Mouse (Mus musculus): ENCODE results near the gene Ctsz. TPM values are rescaled to one million over a fixed set of nuclear protein-coding genes. Genes with fewer than 3 reads are reported as not detected.

The Ctsz gene
- polyA plus RNA-seq, 1 experiment from 2014 or later: 215 TPM

GRCm38 (mm10) chr2:174463370-174463769 lies 24.5 kb upstream of the Ctsz start:
- Histone ChIP-seq H3K4me3 (replicated peaks) (peak overlapping the region; percentile 92), H3K36me3 (peaks cover 48% of the 10 kb centered on the region), H3K27me3 (no peaks in the 10 kb centered on the region), H3K4me1 (peaks cover 8% of the 10 kb centered on the region; the same call in 1 of the 2 replicates), H3K27ac (replicated peaks) (peak overlapping the region; percentile 76; the same call in 1 of the 2 replicates), H3K9me3 (replicated peaks) (no peaks in the 10 kb centered on the region), H3K4me2 (replicated peaks) (peak overlapping the region; percentile 92), H3K9ac (peak overlapping the region; percentile 83)
- ATAC-seq (ENCODE audit: insufficient number of reproducible peaks, low FRiP score, low TSS enrichment, low read depth): 0 out of 2 replicates have a peak, but pooled peaks have one; percentile 6
- 34% methylated on average over 10 of the region's 10 CpGs for WGBS

DNA sequence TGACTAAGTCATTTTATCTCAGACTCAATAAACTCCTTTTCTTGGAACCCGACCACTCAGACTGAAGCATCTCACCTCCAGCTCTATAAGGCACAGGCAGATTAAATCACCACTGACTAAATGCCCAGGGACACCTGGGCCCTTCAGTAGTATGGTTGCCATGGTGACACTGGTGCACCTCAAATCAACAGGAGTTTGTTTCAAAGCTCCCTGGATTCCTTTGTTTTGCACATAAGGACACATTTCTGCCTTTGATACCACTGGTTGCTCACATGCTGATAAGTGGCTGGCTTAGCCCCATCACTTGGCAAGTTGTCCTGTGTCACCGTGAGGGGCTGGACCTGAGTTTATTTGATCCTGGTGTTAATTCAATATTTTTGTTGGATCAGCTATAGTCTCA lies 20.5 kb upstream of the Ctsz start:
- Histone ChIP-seq H3K9me3 (replicated peaks) (no peaks in the 10 kb centered on the region), H3K9ac (no peak overlapping the region), H3K4me3 (replicated peaks) (no peak overlapping the region), H3K27me3 (no peaks in the 10 kb centered on the region), H3K4me2 (replicated peaks) (no peak overlapping the region), H3K4me1 (peaks cover 8% of the 10 kb centered on the region; the same call in 1 of the 2 replicates), H3K36me3 (peaks cover 33% of the 10 kb centered on the region), H3K27ac (replicated peaks) (no peak overlapping the region)
- ATAC-seq (ENCODE audit: insufficient number of reproducible peaks, low FRiP score, low TSS enrichment, low read depth): no peak
- 73% methylated on average over 2 of the region's 2 CpGs for WGBS

DNA sequence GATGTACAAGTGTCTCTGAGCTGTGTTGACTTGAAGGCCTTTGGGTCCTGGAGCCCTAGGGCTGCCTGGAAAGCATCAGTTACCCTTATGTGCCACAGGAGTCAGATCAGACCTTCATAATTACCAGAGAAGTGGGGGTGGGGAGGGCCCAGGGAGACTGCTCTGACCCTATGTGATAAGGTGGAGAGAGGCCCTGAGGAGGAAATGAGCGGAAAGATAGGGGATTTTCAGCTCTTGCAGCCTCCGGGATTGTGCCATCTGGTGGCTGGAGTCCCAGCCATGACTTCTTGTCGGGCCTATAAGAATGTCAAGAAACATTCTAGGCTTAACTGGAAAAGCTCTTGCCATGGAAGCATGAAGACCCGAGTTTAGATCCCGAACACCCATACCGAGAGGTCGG lies 14.8 kb upstream of the Ctsz start:
- no peak overlapping the region for H3K9ac ChIP-seq

GRCm38 (mm10) chr2:174450353-174450752 lies 11.5 kb upstream of the Ctsz start, which contains the start of gene Tubb1:
Gene Tubb1 (plus strand): TSS chr2:174450695.
- ATAC-seq (ENCODE audit: insufficient number of reproducible peaks, low FRiP score, low TSS enrichment, low read depth): no peak

More for the DNA sequence above, 14.8 kb upstream of the Ctsz start:
- Histone ChIP-seq H3K36me3 (no peaks in the 10 kb centered on the region), H3K4me3 (replicated peaks) (no peak overlapping the region), H3K27me3 (no peaks in the 10 kb centered on the region), H3K9me3 (replicated peaks) (no peaks in the 10 kb centered on the region), H3K4me1 (no peaks in the 10 kb centered on the region), H3K27ac (replicated peaks) (no peak overlapping the region), H3K4me2 (replicated peaks) (no peak overlapping the region)
- WGBS: 74% methylated on average over 7 of the region's 7 CpGs
- no peak for ATAC-seq (ENCODE audit: insufficient number of reproducible peaks, low FRiP score, low TSS enrichment, low read depth)

GRCm38 (mm10) chr2:174448405-174448804 lies 9.6 kb upstream of the Ctsz start:
- Histone ChIP-seq H3K4me3 (replicated peaks) (no peak overlapping the region), H3K27me3 (no peaks in the 10 kb centered on the region), H3K27ac (replicated peaks) (no peak overlapping the region), H3K36me3 (no peaks in the 10 kb centered on the region), H3K9ac (no peak overlapping the region), H3K4me1 (peaks cover 7% of the 10 kb centered on the region), H3K4me2 (replicated peaks) (no peak overlapping the region), H3K9me3 (replicated peaks) (no peaks in the 10 kb centered on the region)
- 90% methylated on average over 4 of the region's 4 CpGs for WGBS
- ATAC-seq (ENCODE audit: insufficient number of reproducible peaks, low FRiP score, low TSS enrichment, low read depth): no peak

More at GRCm38 (mm10) chr2:174450353-174450752, 11.5 kb upstream of the Ctsz start, which contains the start of gene Tubb1:
- Histone ChIP-seq H3K4me2 (replicated peaks) (no peak within 1 kb of the TSS), H3K9me3 (replicated peaks) (no peaks in the 10 kb centered on the region), H3K4me1 (peaks cover 6% of the 10 kb centered on the region; the same call in 1 of the 2 replicates), H3K27ac (replicated peaks) (no peak within 1 kb of the TSS), H3K4me3 (replicated peaks) (no peak within 1 kb of the TSS), H3K36me3 (no peaks in the 10 kb centered on the region), H3K27me3 (no peaks in the 10 kb centered on the region), H3K9ac (no peak within 1 kb of the TSS)
- 78% methylated on average over 4 of the region's 4 CpGs for WGBS

DNA sequence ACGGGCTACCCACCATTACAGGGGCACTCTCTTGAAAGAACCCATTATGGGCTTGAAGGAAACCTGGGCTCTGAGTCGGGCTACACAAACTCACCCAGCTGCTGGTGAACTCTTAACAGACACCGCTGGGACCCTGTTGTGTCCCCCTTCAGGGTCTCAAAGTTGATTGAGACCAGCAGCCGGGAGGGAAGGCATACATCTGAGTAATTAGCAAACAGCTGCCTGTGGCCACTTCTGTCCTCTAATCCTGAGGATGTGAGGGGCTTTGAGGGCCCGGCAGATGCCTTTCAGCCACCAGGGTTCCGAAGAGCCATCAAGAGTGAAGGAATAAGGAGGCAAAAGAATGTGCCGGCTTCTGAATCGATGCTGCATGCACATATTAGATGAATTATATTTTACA lies 8.1 kb upstream of the Ctsz start:
- no peaks in the 10 kb centered on the region for H3K36me3 ChIP-seq
- no peaks in the 10 kb centered on the region for H3K27me3 ChIP-seq
- WGBS: 42% methylated on average over 8 of the region's 8 CpGs
- no peak overlapping the region for H3K4me3 ChIP-seq (replicated peaks)
- no peak for ATAC-seq (ENCODE audit: insufficient number of reproducible peaks, low FRiP score, low TSS enrichment, low read depth)
- peaks cover 18% of the 10 kb centered on the region for H3K4me1 ChIP-seq
- peak overlapping the region; percentile 22; the same call in 1 of the 2 replicates for H3K27ac ChIP-seq (replicated peaks)
- H3K9ac ChIP-seq: no peak overlapping the region
- H3K4me2 ChIP-seq (replicated peaks): no peak overlapping the region
- H3K9me3 ChIP-seq (replicated peaks): no peaks in the 10 kb centered on the region

- Histone ChIP-seq H3K4me2 (replicated peaks) (no peak overlapping the region), H3K4me1 (peaks cover 18% of the 10 kb centered on the region), H3K36me3 (no peaks in the 10 kb centered on the region), H3K4me3 (replicated peaks) (no peak overlapping the region), H3K9me3 (replicated peaks) (no peaks in the 10 kb centered on the region), H3K27ac (replicated peaks) (peak overlapping the region; percentile 22; the same call in 1 of the 2 replicates), H3K9ac (no peak overlapping the region), H3K27me3 (no peaks in the 10 kb centered on the region)
- 0 out of 2 replicates have a peak, but pooled peaks have one; percentile 15 for ATAC-seq (ENCODE audit: insufficient number of reproducible peaks, low FRiP score, low TSS enrichment, low read depth)
- WGBS: 46% methylated on average over 7 of the region's 7 CpGs
These were observed 7.7 kb upstream of the Ctsz start for GRCm38 (mm10) chr2:174446492-174446891.

DNA sequence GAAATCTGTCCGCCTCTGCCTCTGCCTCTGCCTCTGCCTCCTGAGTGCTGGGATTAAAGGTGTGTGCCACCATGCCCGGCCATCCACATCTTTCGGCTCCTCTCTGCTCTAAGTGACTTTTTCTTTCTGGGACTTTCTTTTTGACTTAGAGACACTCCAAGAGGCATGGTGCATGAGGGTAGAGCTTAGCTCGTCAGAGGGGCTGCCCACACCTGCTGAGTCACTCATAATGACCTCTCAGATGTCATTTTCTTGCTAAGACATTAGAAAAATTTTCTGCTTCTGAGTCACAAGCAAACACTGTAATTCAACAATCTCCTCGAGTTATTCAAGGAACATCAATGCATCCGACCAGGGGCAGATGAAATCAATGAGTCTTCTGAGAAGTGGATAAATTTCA lies 6.2 kb upstream of the Ctsz start:
- H3K9me3 ChIP-seq (replicated peaks): no peaks in the 10 kb centered on the region
- H3K4me2 ChIP-seq (replicated peaks): no peak overlapping the region
- no peaks in the 10 kb centered on the region for H3K36me3 ChIP-seq
- no peak overlapping the region for H3K4me3 ChIP-seq (replicated peaks)
- no peak overlapping the region for H3K27ac ChIP-seq (replicated peaks)
- H3K9ac ChIP-seq: no peak overlapping the region
- H3K4me1 ChIP-seq: peaks cover 18% of the 10 kb centered on the region
- no peaks in the 10 kb centered on the region for H3K27me3 ChIP-seq
- no peak for ATAC-seq (ENCODE audit: insufficient number of reproducible peaks, low FRiP score, low TSS enrichment, low read depth)
- WGBS: 78% methylated on average over 6 of the region's 6 CpGs

GRCm38 (mm10) chr2:174444359-174444758 lies 5.5 kb upstream of the Ctsz start:
- no peaks in the 10 kb centered on the region for H3K9me3 ChIP-seq (replicated peaks)
- 82% methylated on average over 7 of the region's 7 CpGs for WGBS
- H3K4me2 ChIP-seq (replicated peaks): no peak overlapping the region
- peaks cover 21% of the 10 kb centered on the region for H3K4me1 ChIP-seq
- ATAC-seq (ENCODE audit: insufficient number of reproducible peaks, low FRiP score, low TSS enrichment, low read depth): no peak
- no peak overlapping the region for H3K9ac ChIP-seq
- H3K27ac ChIP-seq (replicated peaks): no peak overlapping the region
- H3K36me3 ChIP-seq: no peaks in the 10 kb centered on the region
- H3K27me3 ChIP-seq: no peaks in the 10 kb centered on the region
- H3K4me3 ChIP-seq (replicated peaks): no peak overlapping the region

GRCm38 (mm10) chr2:174443046-174443445 lies 4.2 kb upstream of the Ctsz start:
- no peak overlapping the region for H3K4me2 ChIP-seq (replicated peaks)
- ATAC-seq (ENCODE audit: insufficient number of reproducible peaks, low FRiP score, low TSS enrichment, low read depth): no peak
- H3K27ac ChIP-seq (replicated peaks): peak overlapping the region; percentile 17
- WGBS: 30% methylated on average over 2 of the region's 2 CpGs
- no peaks in the 10 kb centered on the region for H3K36me3 ChIP-seq
- no peak overlapping the region for H3K4me3 ChIP-seq (replicated peaks)
- no peak overlapping the region for H3K9ac ChIP-seq
- no peaks in the 10 kb centered on the region for H3K9me3 ChIP-seq (replicated peaks)
- H3K4me1 ChIP-seq: peaks cover 34% of the 10 kb centered on the region
- H3K27me3 ChIP-seq: no peaks in the 10 kb centered on the region

- Histone ChIP-seq H3K9me3 (replicated peaks) (no peaks in the 10 kb centered on the region), H3K4me2 (replicated peaks) (no peak overlapping the region), H3K27ac (replicated peaks) (peak overlapping the region; percentile 17), H3K27me3 (no peaks in the 10 kb centered on the region), H3K4me3 (replicated peaks) (no peak overlapping the region), H3K4me1 (peaks cover 40% of the 10 kb centered on the region), H3K9ac (no peak overlapping the region), H3K36me3 (no peaks in the 10 kb centered on the region)
- no peak for ATAC-seq (ENCODE audit: insufficient number of reproducible peaks, low FRiP score, low TSS enrichment, low read depth)
- 77% methylated on average over 9 of the region's 9 CpGs for WGBS
These were observed 3.6 kb upstream of the Ctsz start for GRCm38 (mm10) chr2:174442460-174442859.

DNA sequence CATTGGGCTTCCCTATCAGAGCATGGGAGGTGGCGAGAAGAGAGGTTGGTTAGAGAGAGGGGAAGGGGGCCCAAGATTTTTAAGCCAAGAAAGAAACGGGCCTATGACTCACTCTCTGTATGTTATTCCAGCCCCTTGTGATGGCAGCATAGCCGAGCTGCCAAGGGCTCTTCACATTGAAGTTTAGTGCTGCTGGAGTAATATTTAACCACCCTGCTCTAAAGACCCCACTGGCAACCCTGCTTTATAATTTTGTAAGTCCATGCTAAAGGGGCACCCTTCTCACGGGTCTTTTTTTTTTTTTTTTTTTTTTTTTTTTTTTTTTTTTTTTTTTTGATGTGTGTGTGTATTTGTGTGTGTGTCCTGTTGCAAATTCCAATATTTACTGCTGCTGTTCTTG lies 3.1 kb upstream of the Ctsz start:
- Histone ChIP-seq H3K27me3 (no peaks in the 10 kb centered on the region), H3K4me3 (replicated peaks) (no peak overlapping the region), H3K9ac (no peak overlapping the region), H3K36me3 (no peaks in the 10 kb centered on the region), H3K4me2 (replicated peaks) (no peak overlapping the region), H3K4me1 (peaks cover 45% of the 10 kb centered on the region), H3K9me3 (replicated peaks) (no peaks in the 10 kb centered on the region), H3K27ac (replicated peaks) (no peak overlapping the region)
- 65% methylated on average over 4 of the region's 4 CpGs for WGBS
- no peak for ATAC-seq (ENCODE audit: insufficient number of reproducible peaks, low FRiP score, low TSS enrichment, low read depth)

Data from embryonic facial prominence, embryonic 15.5 days (tissue).